Mouse (Mus musculus) erythroblast, adult 5-6 weeks (primary cell): Measurements from ENCODE around the gene Pde4a. TPM values are rescaled to one million over a fixed set of nuclear protein-coding genes. Genes with fewer than 3 reads are reported as not detected.
"Not testable (repeated sequence)": the region's sequence is repeated elsewhere in the genome, so short reads cannot be mapped to it uniquely, and the experiment has no call there.

Experiments
- ATAC-seq: replicated peaks from 2 replicates; pipeline ENCODE4 v1.8.0; 2016; ENCODE audit warnings: moderate number of reproducible peaks, mild to moderate bottlenecking, moderate TSS enrichment, inconsistent platforms; ENCODE audit not compliant: poor library complexity, low FRiP score, severe bottlenecking
- total RNA-seq, 2 experiments: library from RNA; stranded (forward) in 1 of 2; stranded (reverse) in 1 of 2; fragments of 150-400 nt in 1 of 2; fragments of 200-764, 138-1000 nt in 1 of 2; gene quantifications; 2 replicates each; pipeline versions ENCODE4 v1.2.3 to v1.2.4; 2015 to 2017; ENCODE audit warnings: low replicate concordance in 2 of 2

Gene Pde4a
- total RNA-seq, 2 experiments from 2014 or later = 0.77 to 2.7 TPM

DNA sequence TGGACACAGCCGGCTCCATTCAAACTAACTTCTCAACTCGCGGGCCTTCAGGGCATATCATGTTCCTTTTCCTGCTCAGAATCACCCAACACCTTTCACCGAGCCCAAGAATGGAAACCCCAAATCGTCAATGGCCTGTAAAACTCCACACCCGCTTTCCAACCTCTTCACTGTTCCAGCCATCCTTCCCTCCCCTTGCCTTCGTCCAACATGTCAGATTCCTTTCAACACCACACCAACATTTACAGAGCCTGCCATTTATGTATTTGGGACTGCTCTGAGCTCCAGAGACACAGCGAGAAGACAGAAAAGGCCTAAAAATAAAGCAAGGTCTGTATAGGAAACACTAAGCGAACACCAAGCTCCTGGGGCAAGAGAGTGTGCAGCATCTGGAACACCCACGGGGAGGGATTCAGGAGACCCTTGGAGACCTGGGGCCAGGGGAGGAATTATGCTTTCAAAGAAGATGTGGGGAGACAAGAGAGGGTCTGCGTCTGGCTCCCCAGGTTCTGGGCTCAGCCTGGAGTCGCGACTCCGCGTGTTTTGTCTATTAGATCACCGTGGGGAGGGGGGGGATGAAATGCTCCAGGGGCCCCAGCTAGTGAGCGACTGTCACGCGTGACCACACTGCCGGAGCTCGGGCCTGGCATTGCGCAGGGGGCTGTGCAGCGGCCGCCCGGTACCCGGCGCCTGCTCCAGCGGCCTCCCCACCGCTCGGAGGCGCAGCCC is 72.7 kb downstream of the Pde4a start:
- ATAC-seq = 0 out of 2 replicates have a peak, but pooled peaks have one; percentile 16

DNA sequence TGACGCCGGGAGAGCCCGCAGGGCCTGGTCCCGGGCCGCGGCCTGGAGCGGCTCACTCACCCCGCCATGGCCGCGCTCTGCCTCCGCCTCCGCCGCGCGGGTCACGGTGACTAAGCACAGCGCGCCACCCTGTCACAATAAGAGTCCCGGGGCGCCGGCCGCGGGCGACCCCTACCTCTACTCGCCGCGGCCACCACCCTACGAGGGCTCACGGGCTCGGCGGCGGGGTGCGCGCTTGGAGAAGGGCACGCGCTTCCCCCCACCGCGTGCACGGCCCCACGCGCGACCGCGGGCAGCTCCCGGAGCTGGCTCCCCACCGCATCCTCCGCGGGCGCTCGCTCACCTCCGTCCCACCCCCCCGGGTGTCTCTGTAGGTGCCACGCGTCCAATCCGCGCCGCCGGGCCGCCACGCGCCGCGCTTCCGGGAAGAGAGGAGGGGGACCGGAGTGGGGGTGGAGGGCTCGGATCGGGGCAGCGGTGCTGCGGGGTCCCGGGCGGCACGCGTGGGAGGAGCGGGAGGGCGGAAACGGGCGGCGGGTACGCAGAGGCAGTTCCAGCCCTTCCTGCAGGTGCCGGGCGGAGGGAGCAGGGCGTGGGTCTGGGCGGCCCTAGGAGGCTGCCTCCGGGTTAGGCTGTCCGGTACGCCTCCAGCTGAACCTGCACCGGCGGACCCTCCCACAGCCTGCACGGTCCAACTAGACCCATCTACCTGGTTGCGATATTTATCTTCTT is 73.4 kb downstream of the Pde4a start, which contains the start of gene Keap1:
Keap1 (minus strand) TSS at position 629 of the 732 bp plus-strand sequence.
- ATAC-seq = peak; percentile 68

DNA sequence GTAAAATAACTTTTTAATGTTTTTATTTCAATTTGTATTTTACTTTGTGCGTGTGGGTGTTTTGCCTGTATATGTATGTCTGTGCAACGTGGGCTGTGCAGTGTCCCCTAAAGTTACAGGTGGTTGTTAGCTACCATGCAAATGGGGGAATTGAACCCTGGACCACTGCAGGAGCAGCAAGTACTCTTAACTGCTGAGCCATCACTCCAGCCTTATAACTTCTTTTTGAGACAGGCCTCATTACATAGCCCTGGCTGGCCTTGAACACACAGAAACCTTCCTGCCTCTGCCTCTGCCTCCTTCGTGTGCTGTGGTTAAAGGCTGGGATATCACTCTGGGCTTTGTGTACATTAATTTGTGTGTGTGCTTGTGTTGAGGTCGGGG is 73.9 kb downstream of the Pde4a start:
- no peak for ATAC-seq

DNA sequence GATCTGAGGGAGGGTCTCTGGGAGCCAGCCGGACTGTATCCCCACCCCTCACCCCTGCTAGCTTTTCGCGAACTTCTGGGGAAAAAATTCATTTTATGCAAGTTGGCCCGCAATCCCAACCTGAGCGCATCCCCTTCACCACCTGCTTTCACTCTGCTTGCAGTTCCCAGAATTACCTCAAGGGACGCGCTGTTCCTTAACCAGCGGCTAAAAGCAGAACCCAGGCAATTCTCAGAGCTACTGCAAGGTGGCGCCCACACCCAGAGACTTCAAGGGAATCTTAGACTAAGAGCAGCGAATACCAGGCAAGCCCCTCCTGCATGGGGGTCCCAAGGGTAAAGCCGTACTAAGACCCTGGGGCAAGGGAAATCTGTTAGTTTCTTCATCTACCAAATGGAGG is 75.8 kb downstream of the Pde4a start:
- ATAC-seq = peak; percentile 80

DNA sequence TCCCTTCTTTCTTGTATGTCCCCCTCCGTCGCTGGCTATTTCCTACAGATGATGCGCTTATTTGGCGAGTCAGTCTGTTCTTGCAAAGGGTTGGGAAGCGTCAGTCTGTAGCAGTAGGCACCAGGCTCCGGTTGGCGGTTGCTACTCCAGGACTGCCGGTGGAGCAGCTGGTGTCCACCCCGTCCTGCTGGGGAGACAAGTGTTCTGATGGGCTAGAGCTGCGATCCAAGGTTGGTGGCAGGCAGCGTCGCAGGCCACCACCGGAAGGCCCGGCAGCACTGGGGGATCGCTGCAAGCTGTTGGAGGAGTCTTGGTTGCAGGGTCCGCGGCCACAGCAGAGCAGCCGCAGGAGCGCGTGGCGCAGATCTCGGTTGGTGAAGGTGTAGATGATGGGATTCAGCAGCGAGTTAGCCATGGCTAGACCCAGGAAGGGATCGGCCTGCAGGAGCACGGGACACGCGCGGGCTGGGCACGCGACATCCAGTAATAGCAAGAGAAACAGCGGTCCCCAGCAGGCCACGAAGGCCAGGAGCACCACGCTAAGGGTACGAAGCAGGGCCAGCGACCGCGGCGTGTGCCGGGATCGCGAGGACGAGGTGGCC is 78.4 kb downstream of the Pde4a start:
- no peak for ATAC-seq

DNA sequence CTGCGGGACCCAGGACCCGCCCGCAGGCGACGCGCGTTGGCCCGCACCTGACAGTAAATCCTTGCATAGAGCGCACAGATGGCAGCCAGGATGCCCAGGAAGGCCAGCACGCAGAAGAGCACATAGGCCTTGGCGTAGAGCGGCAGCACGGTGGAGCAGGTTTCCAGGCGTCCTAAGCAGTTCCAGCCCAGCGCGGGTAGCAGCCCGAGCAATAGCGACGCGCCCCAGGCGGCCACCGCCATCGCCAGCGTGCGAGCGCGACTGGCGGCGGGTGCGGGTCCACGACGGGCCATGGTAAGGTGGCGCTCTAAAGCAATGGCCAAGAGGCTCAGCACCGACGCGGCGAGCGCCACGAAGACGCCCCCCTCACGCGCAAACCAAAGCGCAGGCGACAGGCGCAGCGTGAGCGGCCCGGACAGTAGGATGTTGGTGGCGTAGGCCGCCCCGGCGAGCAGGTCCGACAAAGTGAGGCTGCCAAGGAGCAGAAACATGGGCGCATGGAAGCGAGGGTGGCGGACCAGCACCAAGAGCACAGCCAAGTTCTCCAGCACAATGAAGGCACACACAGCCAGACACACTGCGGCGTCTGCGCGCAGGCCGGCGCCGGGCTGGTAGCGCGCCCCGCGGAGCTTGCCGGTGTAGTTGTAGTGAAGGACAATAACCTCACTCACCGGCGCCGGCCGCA is 79.1 kb downstream of the Pde4a start:
- no peak for ATAC-seq

DNA sequence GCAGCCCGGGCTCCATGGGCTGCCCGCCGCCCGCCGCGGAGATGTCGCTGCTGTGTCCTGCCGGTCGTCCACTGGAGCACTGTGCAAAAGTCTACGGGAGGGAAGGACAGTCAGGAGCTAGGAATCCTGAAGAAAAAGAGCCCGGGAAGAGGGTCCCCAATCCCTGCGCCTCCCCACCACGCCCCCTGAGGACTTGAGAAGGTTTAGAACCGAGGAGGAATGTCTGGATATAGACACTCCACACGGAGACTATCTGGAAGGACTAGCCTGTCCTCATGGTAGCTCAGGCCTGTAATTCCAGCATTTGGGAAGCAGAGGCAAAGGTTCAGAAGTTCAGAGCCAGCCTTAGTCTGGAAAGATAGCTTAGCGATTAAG is 79.6 kb downstream of the Pde4a start:
- no peak for ATAC-seq

DNA sequence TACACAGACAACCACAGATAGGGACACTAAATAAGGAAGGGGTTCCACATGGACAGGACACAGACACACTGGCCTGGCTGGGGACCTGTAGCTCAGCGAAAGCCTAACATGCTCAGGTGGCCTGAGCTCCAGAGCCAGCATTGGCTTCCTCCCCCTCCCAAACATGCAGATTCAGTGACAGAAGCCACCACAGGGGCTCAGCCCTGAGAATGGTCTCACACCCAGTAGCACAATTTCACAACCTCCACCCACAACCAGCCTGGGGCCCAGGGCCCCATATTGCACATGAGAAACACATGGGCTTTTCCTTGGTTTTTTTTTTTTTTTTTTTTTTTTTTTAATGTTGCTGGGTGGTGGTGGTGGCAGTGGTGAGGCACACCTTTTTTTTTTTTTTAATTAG is 80.8 kb downstream of the Pde4a start:
- ATAC-seq = no peak

DNA sequence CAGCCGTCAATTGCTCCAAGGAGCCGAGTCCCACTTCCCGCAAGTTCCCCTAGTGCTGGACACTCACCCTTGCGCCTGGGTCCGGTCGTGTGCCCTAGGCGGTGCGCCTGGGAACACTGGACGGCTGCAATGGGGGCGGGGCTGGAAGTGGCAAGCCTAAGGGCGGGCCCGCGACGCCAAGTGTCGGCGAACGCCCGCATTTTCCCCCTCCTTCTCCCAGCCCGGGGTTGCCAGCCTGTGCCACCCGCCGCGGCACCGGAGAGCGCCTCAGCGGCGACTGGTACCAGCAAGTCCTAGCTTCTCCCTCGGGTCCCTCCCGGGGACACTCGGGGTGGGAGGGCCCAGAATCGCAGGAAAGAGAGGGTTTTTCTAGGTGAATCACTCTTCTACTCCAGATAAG is 82.8 kb downstream of the Pde4a start, which contains the start of gene S1pr5:
S1pr5 (minus strand) TSS at position 118 of the 400 bp plus-strand sequence.
- ATAC-seq = no peak

DNA sequence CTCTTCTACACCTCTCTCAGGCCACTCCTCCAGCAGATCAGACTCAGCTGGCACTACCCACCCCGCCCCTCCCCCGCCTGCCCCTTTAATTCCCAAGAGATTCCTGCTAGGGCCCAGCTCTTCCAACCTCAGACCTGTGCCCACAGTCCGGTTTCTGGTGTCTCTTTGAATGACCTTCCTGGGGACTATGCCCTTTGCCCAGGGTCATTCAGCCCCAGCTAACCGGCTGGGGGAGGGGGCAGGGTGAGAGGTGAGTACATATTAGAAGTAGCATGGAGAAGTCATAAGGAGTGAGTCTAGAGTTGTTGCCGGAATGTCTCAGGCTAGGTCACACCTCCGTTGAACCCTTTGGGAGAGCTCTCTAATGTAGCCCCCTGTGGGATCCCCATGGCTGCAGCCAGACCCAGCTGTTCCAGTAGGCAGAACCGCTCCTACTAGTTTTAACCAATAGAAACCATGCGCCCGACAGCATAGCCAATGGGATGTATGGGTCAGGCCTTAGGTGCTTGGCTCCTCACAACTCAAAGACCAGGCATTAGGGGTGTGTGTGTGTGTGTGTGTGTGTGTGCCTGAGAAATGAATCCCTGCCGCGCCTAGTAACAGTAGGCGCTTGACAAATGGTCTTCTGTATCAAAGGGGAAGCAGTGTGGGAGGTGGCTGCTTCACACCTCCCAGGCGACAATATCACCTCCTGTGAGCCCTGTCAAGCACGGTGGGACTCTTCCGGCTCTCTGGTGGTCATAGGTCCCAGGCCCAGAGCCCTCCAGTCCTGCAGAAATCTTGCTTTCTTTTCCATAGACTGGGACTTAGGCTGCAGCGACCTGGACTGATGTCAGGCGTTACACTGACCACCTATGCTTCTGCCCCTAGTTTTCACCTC is 84.4 kb downstream of the Pde4a start:
- ATAC-seq = no peak

DNA sequence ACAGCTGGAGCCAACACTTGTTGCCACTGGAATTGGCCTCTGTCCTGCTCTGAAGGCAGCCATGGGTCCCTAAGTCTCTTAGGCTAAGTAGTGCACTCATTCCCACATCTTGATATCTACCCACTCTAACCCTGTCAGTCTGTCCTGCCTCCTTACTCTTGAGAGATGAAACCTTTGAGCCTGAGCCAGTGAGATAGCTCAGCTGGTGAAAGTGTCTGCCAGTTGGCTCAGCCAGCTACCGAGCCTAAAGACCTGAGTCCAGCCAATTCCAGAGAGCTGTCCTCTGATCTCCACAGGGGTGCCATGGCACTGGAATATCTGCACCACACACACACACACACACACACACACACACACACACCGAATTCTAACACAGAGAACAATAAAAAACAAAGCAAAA is 85.0 kb downstream of the Pde4a start:
- no peak for ATAC-seq

DNA sequence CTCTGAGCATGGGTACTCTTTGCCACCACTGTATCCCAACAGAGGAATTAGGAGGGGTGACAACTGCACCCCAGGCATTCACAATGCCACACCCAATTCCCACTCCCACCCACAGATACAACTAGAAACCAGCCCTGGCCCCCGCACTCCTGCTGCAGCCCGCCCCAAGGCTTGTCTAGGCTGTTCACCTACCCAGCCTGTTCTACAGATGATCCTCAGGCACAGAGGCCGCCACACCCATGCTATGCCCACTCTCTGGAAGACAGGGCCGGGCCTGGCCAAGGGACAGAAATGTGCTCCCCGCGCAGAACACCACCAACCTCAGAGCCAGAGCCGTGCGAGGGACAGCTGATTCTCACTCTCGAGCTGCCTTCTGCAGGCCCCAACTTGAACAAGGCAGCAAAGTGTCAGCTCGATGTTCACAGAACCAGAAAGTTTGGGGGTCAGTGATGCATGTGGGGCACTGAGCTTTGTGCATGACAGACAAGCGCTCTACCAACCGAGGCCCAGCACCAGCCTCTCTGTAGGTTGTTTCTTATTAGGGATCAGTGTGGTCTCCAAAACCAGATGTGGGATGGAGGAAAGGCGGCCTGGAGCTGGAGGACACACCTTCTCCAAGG is 85.7 kb downstream of the Pde4a start:
- no peak for ATAC-seq

DNA sequence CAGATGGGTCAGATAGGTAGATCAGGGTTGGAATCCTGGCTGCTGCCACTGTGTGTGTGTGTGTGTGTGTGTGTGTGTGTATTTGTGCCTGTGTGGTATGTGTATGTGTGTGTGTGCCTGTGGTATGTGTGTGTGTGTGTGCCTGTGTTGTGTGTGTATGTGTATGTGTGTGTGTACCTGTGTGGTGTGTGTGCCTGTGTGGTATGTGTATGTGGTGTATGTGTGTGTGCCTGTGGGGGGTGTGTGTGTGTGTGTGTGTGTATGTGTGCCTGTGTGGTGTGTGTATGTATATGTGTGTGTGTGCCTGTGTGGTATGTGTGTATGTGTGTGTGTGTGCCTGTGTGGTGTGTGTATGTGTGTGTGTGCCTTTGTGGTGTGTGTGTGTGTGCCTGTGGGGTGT is 89.2 kb downstream of the Pde4a start:
- no peak for ATAC-seq

DNA sequence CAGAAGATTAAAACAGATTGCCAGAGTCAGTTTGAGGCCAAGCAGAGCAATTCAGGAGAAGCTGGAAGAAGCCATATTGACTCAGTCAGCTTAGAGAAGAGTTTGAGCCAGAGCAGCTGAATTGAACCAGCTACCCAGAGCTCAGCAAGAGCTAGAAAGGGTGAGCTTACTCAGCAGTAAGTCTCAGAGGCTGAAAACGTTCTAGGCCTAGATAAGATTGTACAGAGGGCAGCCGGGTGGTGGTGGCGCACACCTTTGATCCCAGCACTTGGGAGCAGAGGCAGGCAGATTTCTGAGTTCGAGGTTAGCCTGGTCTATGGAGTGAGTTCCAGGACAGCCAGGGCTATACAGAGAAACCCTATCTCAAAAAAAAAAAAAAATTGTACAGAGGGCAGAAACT is 90.8 kb downstream of the Pde4a start:
- not testable (repeated sequence) for ATAC-seq

DNA sequence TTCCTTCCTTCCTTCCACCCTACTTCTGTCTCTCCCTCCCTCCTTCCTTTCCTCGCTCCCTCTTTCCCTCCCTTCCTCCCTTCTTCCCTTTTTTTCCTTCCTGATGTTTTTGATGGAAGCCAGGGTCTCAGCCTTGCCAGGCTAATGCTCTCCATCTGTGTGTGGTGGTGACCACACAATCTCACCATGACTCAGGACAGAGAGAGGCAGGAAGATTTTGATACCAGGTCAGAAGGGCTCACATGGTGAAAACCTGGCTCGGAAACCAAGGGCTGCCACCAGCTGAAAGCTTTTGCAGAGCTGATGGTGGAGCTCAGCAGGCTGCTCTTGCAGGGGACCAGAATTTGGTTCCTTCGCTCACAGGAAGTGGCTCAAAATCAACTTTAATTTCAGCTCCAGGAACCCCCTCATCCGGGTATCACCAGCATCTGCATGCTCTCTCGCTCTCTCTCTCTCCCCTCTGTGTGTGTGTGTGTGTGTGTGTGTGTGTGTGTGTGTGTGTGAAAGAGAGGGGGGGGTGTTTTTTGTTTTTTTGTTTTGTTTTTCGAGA is 95.1 kb downstream of the Pde4a start:
- ATAC-seq = no peak

DNA sequence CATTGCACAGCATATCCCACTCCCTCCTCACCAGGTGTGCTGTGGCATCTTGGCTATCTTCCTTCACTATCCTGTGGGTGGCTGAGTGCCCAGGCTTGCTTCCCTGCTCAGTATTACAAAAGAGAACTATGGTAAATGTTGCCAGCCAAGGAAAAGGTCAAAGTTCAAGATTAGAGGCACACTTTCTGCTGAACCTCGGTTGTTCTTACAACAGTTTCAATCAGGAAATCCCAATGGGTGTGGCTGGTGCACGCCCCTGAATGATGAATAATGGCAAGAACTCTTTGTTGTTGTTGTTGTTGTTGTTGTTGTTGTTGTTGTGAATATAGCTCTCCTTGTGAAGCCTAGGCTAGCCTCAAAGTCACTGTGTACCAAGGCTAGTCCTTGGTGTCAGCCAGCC is 96.3 kb downstream of the Pde4a start:
- ATAC-seq = no peak
